Mouse (Mus musculus): ENCODE results near the gene Nploc4. TPM values are rescaled to one million over a fixed set of nuclear protein-coding genes. Genes with fewer than 3 reads are reported as not detected.

Gene Nploc4
- total and polyA plus RNA-seq, 3 experiments: 40.6 to 115 (median 50.4) TPM

GRCm38 (mm10) chr11:120485251-120485650 is 47.7 kb upstream of the Nploc4 start:
- Histone ChIP-seq H3K4me3 (replicated peaks in 1 of 3; ENCODE audit: low read depth in 2 of 3, low read length in 2 of 3, poor library complexity in 1 of 3) (peak overlapping the region; percentile 71 to 100 (median 85)), H3K27me3 (replicated peaks) (no peaks in the 10 kb centered on the region), H3K36me3 (replicated peaks in 1 of 2; ENCODE audit: control insufficient read depth in 1 of 2, insufficient read depth in 1 of 2, low read length in 1 of 2) (peaks cover 64 to 83% of the 10 kb centered on the region in 2 experiments), H3K4me2 (ENCODE audit: insufficient read depth, low read depth, poor library complexity, severe bottlenecking) (peak overlapping the region; percentile 89), H3K27ac (ENCODE audit: insufficient read depth, low read depth) (no peak overlapping the region), H3K79me2 (replicated peaks; ENCODE audit: control insufficient read depth, extremely low read depth, insufficient read depth, poor library complexity, severe bottlenecking) (peaks cover 26% of the 10 kb centered on the region), H3K4me1 (ENCODE audit: control insufficient read depth in 1 of 2, insufficient read depth in 2 of 2) (peaks cover 8 to 31% of the 10 kb centered on the region in 2 experiments), H3K9me3 (replicated peaks; ENCODE audit: low read length) (no peaks in the 10 kb centered on the region), H3K9ac (ENCODE audit: insufficient read depth, low read depth) (peak overlapping the region; percentile 72)
- in situ Hi-C loops (cut with MboI; ENCODE audit: low pct_ligation_motif_present, low pct_unique_long_range_greater_than_20kb, low sequenced_read_pairs) (loop anchor here (5.0 kb wide), 1 partner anchor 77 kb away; no protein-coding TSS in a partner anchor), dilution Hi-C loops (cut with MboI; ENCODE audit: extremely low pct_ligation_motif_present, extremely low pct_unique_long_range_greater_than_20kb, low sequenced_read_pairs) (no loop called here)
- TF ChIP-seq ZC3H11A (IDR thresholded peaks at IDR 0.05; ENCODE audit: low read depth, low read length) (no peak), USF1 (IDR thresholded peaks at IDR 0.05; ENCODE audit: low read depth, low read length) (no peak), MAZ (IDR thresholded peaks at IDR 0.05; ENCODE audit: low read depth, low read length) (no peak), BHLHE40 (IDR thresholded peaks at IDR 0.05; ENCODE audit: low read depth, low read length) (no peak)
- DNase-seq (ENCODE audit: extremely low read depth): no peak

- H3K9ac ChIP-seq (ENCODE audit: insufficient read depth, low read depth): peak within 1 kb of the TSS; percentile 72
- no peaks in the 10 kb centered on the region for H3K27me3 ChIP-seq (replicated peaks)
- in situ Hi-C loops (cut with MboI; ENCODE audit: low pct_ligation_motif_present, low pct_unique_long_range_greater_than_20kb, low sequenced_read_pairs) (no loop called here), dilution Hi-C loops (cut with MboI; ENCODE audit: extremely low pct_ligation_motif_present, extremely low pct_unique_long_range_greater_than_20kb, low sequenced_read_pairs) (no loop called here)
- H3K36me3 ChIP-seq (replicated peaks in 1 of 2; ENCODE audit: control insufficient read depth in 1 of 2, insufficient read depth in 1 of 2, low read length in 1 of 2): peaks cover 68 to 81% of the 10 kb centered on the region in 2 experiments
- H3K4me3 ChIP-seq (replicated peaks in 1 of 3; ENCODE audit: low read depth in 2 of 3, low read length in 2 of 3, poor library complexity in 1 of 3): peak within 1 kb of the TSS; percentile 71 to 100 (median 85)
- peak; percentile 94 for DNase-seq (ENCODE audit: extremely low read depth)
- H3K9me3 ChIP-seq (replicated peaks; ENCODE audit: low read length): no peaks in the 10 kb centered on the region
- peak within 1 kb of the TSS; percentile 33 for H3K27ac ChIP-seq (ENCODE audit: insufficient read depth, low read depth)
- H3K4me2 ChIP-seq (ENCODE audit: insufficient read depth, low read depth, poor library complexity, severe bottlenecking): peak within 1 kb of the TSS; percentile 89
- H3K4me1 ChIP-seq (ENCODE audit: control insufficient read depth in 1 of 2, insufficient read depth in 2 of 2): peaks cover 7 to 30% of the 10 kb centered on the region in 2 experiments
- peaks cover 26% of the 10 kb centered on the region for H3K79me2 ChIP-seq (replicated peaks; ENCODE audit: control insufficient read depth, extremely low read depth, insufficient read depth, poor library complexity, severe bottlenecking)
- no peak; the same call in 1 of the 2 replicates for TF ChIP-seq ZKSCAN1 (IDR thresholded peaks at IDR 0.05; ENCODE audit: borderline replicate concordance, low read depth, low read length)
- no peak for TF ChIP-seq CTCF (conservative IDR thresholded peaks at IDR 0.05 in 1 of 2, IDR thresholded peaks at IDR 0.05 in 1 of 2; ENCODE audit: low read depth in 2 of 2, low read length in 2 of 2)
- peak; percentile 66 for TF ChIP-seq ETS1 (conservative IDR thresholded peaks at IDR 0.05; ENCODE audit: low read depth, low read length)
- TF ChIP-seq PAX5 (IDR thresholded peaks at IDR 0.05; ENCODE audit: low read length): no peak
- peak; percentile 94 for TF ChIP-seq IRF4 (IDR thresholded peaks at IDR 0.05; ENCODE audit: low read depth, low read length)
- no peak for TF ChIP-seq CHD1 (IDR thresholded peaks at IDR 0.05; ENCODE audit: low read depth, low read length)
- no peak for TF ChIP-seq ZC3H11A (IDR thresholded peaks at IDR 0.05; ENCODE audit: low read depth, low read length)
- TF ChIP-seq HCFC1 (IDR thresholded peaks at IDR 0.05; ENCODE audit: low read depth, low read length): peak; percentile 95
- TF ChIP-seq SMC3 (IDR thresholded peaks at IDR 0.05; ENCODE audit: low read depth, low read length): no peak
- TF ChIP-seq USF2 (conservative IDR thresholded peaks at IDR 0.05; ENCODE audit: low read depth, low read length): no peak
- peak; percentile 95 for TF ChIP-seq NRF1 (IDR thresholded peaks at IDR 0.05; ENCODE audit: low read depth, low read length)
- peak; percentile 96 for TF ChIP-seq KAT2A (IDR thresholded peaks at IDR 0.05; ENCODE audit: insufficient replicate concordance, low read length)
- TF ChIP-seq USF1 (IDR thresholded peaks at IDR 0.05; ENCODE audit: low read depth, low read length): peak; percentile 36
- TF ChIP-seq RCOR1 (conservative IDR thresholded peaks at IDR 0.05; ENCODE audit: low read depth, low read length): no peak
- TF ChIP-seq BHLHE40 (IDR thresholded peaks at IDR 0.05; ENCODE audit: low read depth, low read length): peak; percentile 77
- peak; percentile 82; the same call in 1 of the 2 replicates for TF ChIP-seq E2F4 (IDR thresholded peaks at IDR 0.05; ENCODE audit: insufficient replicate concordance, low read depth, low read length)
- TF ChIP-seq SIN3A (IDR thresholded peaks at IDR 0.05; ENCODE audit: low read length): peak; percentile 99
- peak; percentile 99 for TF ChIP-seq MYC (IDR thresholded peaks at IDR 0.05; ENCODE audit: low read depth, low read length)
- peak; percentile 78; the same call in 1 of the 2 replicates for TF ChIP-seq UBTF (IDR thresholded peaks at IDR 0.05; ENCODE audit: low read depth, low read length)
- no peak for TF ChIP-seq RAD21 (IDR thresholded peaks at IDR 0.05; ENCODE audit: low read depth, low read length)
- peak; percentile 95 for TF ChIP-seq ZMIZ1 (IDR thresholded peaks at IDR 0.05; ENCODE audit: low read depth, low read length)
- TF ChIP-seq MEF2A (IDR thresholded peaks at IDR 0.05; ENCODE audit: borderline replicate concordance, low read depth, low read length): peak; percentile 90
- TF ChIP-seq TCF12 (IDR thresholded peaks at IDR 0.05; ENCODE audit: low read depth, low read length): peak; percentile 98
- peak; percentile 97 for TF ChIP-seq POLR2A (IDR thresholded peaks at IDR 0.05; ENCODE audit: low read depth, low read length)
- TF ChIP-seq JUND (conservative IDR thresholded peaks at IDR 0.05; ENCODE audit: low read depth, low read length): no peak
- TF ChIP-seq ELF1 (IDR thresholded peaks at IDR 0.05; ENCODE audit: low read depth, low read length): peak; percentile 92
- TF ChIP-seq GABPA (IDR thresholded peaks at IDR 0.05; ENCODE audit: insufficient replicate concordance, low read depth, low read length): peak; percentile 97
- no peak for TF ChIP-seq JUN (IDR thresholded peaks at IDR 0.05; ENCODE audit: insufficient read depth, low read depth, low read length)
- TF ChIP-seq POLR2AphosphoS2 (IDR thresholded peaks at IDR 0.05; ENCODE audit: low read depth, low read length): peak; percentile 99
Measured at GRCm38 (mm10) chr11:120484265-120484981, 46.9 kb upstream of the Nploc4 start, which contains the start of gene Mrpl12. TSS of gene Mrpl12 (plus strand) at chr11:120484613.

Data from CH12.LX (cell line).